Mouse (Mus musculus): ENCODE results near the gene Lamtor3. TPM values are rescaled to one million over a fixed set of nuclear protein-coding genes. Genes with fewer than 3 reads are reported as not detected.

The Lamtor3 gene
- total RNA-seq, 2 experiments from 2014 or later, result 45.9 to 53.1 TPM

GRCm38 (mm10) chr3:137972989-137973388, 54.7 kb downstream of the Lamtor3 start:
- intact Hi-C loops (cut with DNase I), result no loop called here
- Histone ChIP-seq H3K27ac (no peak overlapping the region), H3K4me3 (no peak overlapping the region)
- DNase-seq, result no peak
- TF ChIP-seq CTCF (IDR thresholded peaks at IDR 0.05), result no peak

DNA sequence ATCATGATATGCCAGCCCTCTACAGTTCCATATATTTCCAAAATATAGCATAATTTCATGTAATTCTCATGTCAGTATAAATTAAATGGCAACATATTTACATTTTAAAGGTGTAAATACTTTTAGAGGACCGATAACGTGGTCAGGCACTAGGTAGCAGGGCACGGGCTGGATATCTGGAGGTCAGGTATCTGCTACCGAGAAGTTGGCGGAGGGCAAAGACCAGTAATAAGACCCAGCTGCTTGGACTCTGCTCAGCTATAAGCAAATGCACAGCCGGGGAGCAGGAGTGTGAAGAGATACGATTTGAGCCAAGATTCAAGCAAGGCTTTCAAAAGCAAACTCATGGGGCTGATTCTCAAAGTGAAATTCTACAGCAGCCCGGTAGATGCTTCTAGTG, 56.0 kb downstream of the Lamtor3 start:
- intact Hi-C loops (cut with DNase I), result no loop called here
- no peak for TF ChIP-seq CTCF (IDR thresholded peaks at IDR 0.05)
- DNase-seq, result no peak
- no peak overlapping the region for H3K27ac ChIP-seq
- no peak overlapping the region for H3K4me3 ChIP-seq

DNA sequence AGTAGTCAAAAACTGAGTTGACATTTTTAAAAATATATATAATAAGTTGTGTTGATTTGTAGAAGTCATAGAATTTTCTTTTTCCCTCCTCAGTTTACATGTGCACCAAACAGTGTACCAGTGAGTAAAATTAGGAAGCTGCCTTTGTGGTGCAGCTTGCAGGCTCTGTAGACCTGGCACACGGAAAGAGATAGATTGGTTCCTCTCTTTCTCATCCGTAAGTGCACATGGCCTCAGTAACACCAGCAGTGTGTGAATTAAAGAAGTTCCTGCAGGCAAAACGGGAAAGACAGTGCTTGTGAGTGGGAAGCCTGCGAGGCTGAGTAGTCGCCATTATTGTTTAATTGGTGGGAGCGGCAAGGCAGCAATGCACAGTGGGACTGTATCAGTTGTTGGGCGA, 57.1 kb downstream of the Lamtor3 start:
- no peak for TF ChIP-seq CTCF (IDR thresholded peaks at IDR 0.05)
- intact Hi-C loops (cut with DNase I), result no loop called here
- Histone ChIP-seq H3K4me3 (no peak overlapping the region), H3K27ac (no peak overlapping the region)
- DNase-seq, result no peak

- Histone ChIP-seq H3K27ac (no peak overlapping the region), H3K4me3 (no peak overlapping the region)
- TF ChIP-seq CTCF (IDR thresholded peaks at IDR 0.05), result no peak
- DNase-seq, result no peak
- intact Hi-C loops (cut with DNase I), result no loop called here
These were observed 57.6 kb downstream of the Lamtor3 start for GRCm38 (mm10) chr3:137975856-137976423.

GRCm38 (mm10) chr3:137976943-137977628, 58.8 kb downstream of the Lamtor3 start:
- DNase-seq, result no peak
- Histone ChIP-seq H3K27ac (no peak overlapping the region), H3K4me3 (no peak overlapping the region)
- intact Hi-C loops (cut with DNase I), result no loop called here
- no peak for TF ChIP-seq CTCF (IDR thresholded peaks at IDR 0.05)

DNA sequence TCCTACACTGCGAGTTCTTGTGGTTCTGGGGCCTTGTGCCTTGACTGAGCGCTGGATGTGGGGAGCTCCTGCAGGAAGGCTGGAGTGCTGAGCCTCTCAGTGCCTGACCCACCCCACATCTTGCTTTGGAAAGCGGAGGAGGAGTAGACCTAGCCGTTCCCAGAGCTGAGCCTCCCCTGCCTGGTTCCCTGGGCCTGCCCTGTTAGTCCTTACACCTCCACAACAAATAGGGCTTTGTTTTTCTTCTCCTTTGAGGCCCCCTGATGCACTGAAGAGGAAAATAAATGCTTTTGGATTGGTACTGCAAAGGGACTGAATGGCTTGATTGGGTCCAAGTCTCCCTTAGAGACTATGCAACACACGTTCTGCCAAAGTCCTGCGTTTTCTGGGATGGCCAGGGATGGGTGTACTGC, 59.3 kb downstream of the Lamtor3 start:
- no peak overlapping the region for H3K27ac ChIP-seq
- DNase-seq, result no peak
- H3K4me3 ChIP-seq, result no peak overlapping the region
- no peak for TF ChIP-seq CTCF (IDR thresholded peaks at IDR 0.05)
- intact Hi-C loops (cut with DNase I), result no loop called here

GRCm38 (mm10) chr3:137978233-137978632, 59.9 kb downstream of the Lamtor3 start:
- no peak for DNase-seq
- no peak for TF ChIP-seq CTCF (IDR thresholded peaks at IDR 0.05)
- Histone ChIP-seq H3K4me3 (no peak overlapping the region), H3K27ac (no peak overlapping the region)
- intact Hi-C loops (cut with DNase I), result no loop called here

Other genes with a start within 250 kb of the Lamtor3 start
- not detected for gene Gm21962, start 247.0 kb upstream of the Lamtor3 start, total RNA-seq (2021)
- 10 to 100 TPM; 64.1 to 76.3 TPM for gene H2afz, start 54.0 kb upstream of the Lamtor3 start, total RNA-seq (2021)
- gene Dnajb14, start 50.8 kb upstream of the Lamtor3 start, total RNA-seq (2021), result 1 to 10 TPM; 7.6 to 9.5 TPM
- gene Dapp1, start 63.0 kb downstream of the Lamtor3 start, total RNA-seq (2021), result 1 to 10 TPM in 1 of 2 experiments, under 1 TPM in 1; 0.84 to 2.0 TPM
- 100 to 1,000 TPM; 120 to 128 TPM for gene 1110002E22Rik, start 146.5 kb downstream of the Lamtor3 start, total RNA-seq (2021)
- 1 to 10 TPM; 1.3 to 1.8 TPM for gene Gm5105, start 148.9 kb downstream of the Lamtor3 start, total RNA-seq (2021)
- 1 to 10 TPM; 1.6 to 2.1 TPM for gene Trmt10a, start 224.9 kb downstream of the Lamtor3 start, total RNA-seq (2021)
- gene Mttp, start 226.5 kb downstream of the Lamtor3 start, total RNA-seq (2021), result 1 to 10 TPM; 1.0 to 2.0 TPM

Data from gastrocnemius, adult 2 months (tissue).